Mouse (Mus musculus) hematopoietic stem cell, adult 5-6 weeks (primary cell): Measurements from ENCODE around the gene Pik3r3. TPM values are rescaled to one million over a fixed set of nuclear protein-coding genes. Genes with fewer than 3 reads are reported as not detected.
"Not testable (repeated sequence)": the region's sequence is repeated elsewhere in the genome, so short reads cannot be mapped to it uniquely, and the experiment has no call there.

ENCODE experiments used
- ATAC-seq, 2 experiments: fragments of 125-278 bp in 1 of 2; replicated peaks in 1 of 2; 2 replicates each; pipeline ENCODE4 v1.8.0; 2016 to 2017; ENCODE audit warnings: inconsistent platforms in 2 of 2, mild to moderate bottlenecking in 2 of 2, moderate number of reproducible peaks in 2 of 2, low read depth in 1 of 2, moderate TSS enrichment in 1 of 2; ENCODE audit not compliant: low FRiP score in 2 of 2, poor library complexity in 2 of 2, severe bottlenecking in 2 of 2, insufficient read depth in 1 of 2, low TSS enrichment in 1 of 2
- total RNA-seq: library from RNA; stranded (forward); fragments of 172-1452, 232-1000 nt; gene quantifications from 2 replicates; pipeline ENCODE4 v1.2.3, GENCODE M21; 2017

Gene Pik3r3
- total RNA-seq, 1 experiment from 2014 or later, result 3.7 TPM

GRCm38 (mm10) chr4:116215895-116216605 is 5.4 kb upstream of the Pik3r3 start:
- ATAC-seq, result no peak

GRCm38 (mm10) chr4:116217046-116217445 is 4.4 kb upstream of the Pik3r3 start:
- no peak for ATAC-seq

GRCm38 (mm10) chr4:116217661-116218060 is 3.8 kb upstream of the Pik3r3 start:
- not testable (repeated sequence) for ATAC-seq

- no peak for ATAC-seq
These were observed 2.4 kb upstream of the Pik3r3 start for GRCm38 (mm10) chr4:116219056-116219455.

GRCm38 (mm10) chr4:116220071-116220650 is 1.3 kb upstream of the Pik3r3 start:
- no peak for ATAC-seq

- no peak; a peak in 1 of 4 replicates for ATAC-seq
These were observed 658 bp upstream of the Pik3r3 start for GRCm38 (mm10) chr4:116220780-116221139.

GRCm38 (mm10) chr4:116221996-116222842 is 801 bp downstream of the Pik3r3 start:
- no peak for ATAC-seq

GRCm38 (mm10) chr4:116222843-116223119 is 1.4 kb downstream of the Pik3r3 start:
- no peak for ATAC-seq

GRCm38 (mm10) chr4:116243377-116243776 is 22.0 kb downstream of the Pik3r3 start:
- ATAC-seq, result no peak

GRCm38 (mm10) chr4:116244240-116244639 is 22.8 kb downstream of the Pik3r3 start:
- no peak for ATAC-seq

- not testable (repeated sequence) for ATAC-seq
These were observed 24.5 kb downstream of the Pik3r3 start for GRCm38 (mm10) chr4:116245926-116246325.

- ATAC-seq, result no peak
These were observed 28.6 kb downstream of the Pik3r3 start for GRCm38 (mm10) chr4:116249986-116250385.

- no peak for ATAC-seq
These were observed 46.8 kb downstream of the Pik3r3 start for GRCm38 (mm10) chr4:116268220-116268619.

- no peak for ATAC-seq
These were observed 60.8 kb downstream of the Pik3r3 start for GRCm38 (mm10) chr4:116282211-116282610.

- ATAC-seq, result no peak
These were observed 70.1 kb downstream of the Pik3r3 start for GRCm38 (mm10) chr4:116291561-116291960.

- ATAC-seq, result no peak
These were observed 71.9 kb downstream of the Pik3r3 start for GRCm38 (mm10) chr4:116293296-116293695.

- peak; percentile 92 to 93 for ATAC-seq
These were observed 79.5 kb downstream of the Pik3r3 start for GRCm38 (mm10) chr4:116300878-116301355.

- no peak for ATAC-seq
These were observed 83.1 kb downstream of the Pik3r3 start for GRCm38 (mm10) chr4:116304551-116304950.
